In the genomic region with DNA sequence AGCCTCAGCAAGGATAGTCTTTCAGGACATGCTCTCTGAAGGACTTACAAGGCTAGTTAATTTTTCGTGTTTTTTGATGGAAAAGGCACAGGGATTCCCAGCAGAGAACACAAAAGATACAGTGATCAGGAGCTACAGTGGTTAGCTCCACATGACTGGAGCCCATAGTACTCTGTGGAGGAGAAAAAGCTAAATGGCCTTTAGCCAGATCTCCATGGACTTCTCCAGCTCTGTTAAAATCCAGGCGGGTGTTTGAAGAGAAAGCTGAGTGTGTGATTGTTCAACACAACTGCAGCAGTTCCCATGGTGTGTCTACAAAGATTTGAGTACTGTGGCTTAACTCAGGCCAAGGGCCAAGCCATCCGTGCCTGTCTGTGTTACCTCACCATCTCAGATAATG, we compare ENCODE assay signal across 14 mouse cellular contexts.
"Had no signal": no experiment of that assay in that cellular context is flagged by ENCODE, and none has a peak within 500 bp of the region (broad histone marks: within the 10 kb centered on the region; RNA-seq: fewer than 3 reads in every experiment).

No protein-coding gene starts in this region.

- H3K9ac ChIP-seq: liver, embryonic 15.5 days had no signal

- H3K4me3 ChIP-seq: layer of hippocampus, adult 2 months; limb, embryonic 10.5 days; liver, embryonic 15.5 days; midbrain, embryonic 10.5 days had no signal

- DNase-seq: kidney, postnatal 10 days; kidney, postnatal 4 days; lung, adult 2 months; lung, postnatal 4 days; midbrain, embryonic 14.5 days; right cerebral cortex, postnatal 14 days; thymus, postnatal 4 days had no signal

- H3K4me1 ChIP-seq: limb, embryonic 10.5 days; liver, embryonic 15.5 days; midbrain, embryonic 10.5 days had no signal

- ATAC-seq: lung, postnatal 0 days had no signal

- H3K36me3 ChIP-seq: limb, embryonic 10.5 days; liver, embryonic 15.5 days; midbrain, embryonic 10.5 days had no signal

- H3K27me3 ChIP-seq: liver, embryonic 15.5 days had no signal

- H3K4me2 ChIP-seq: liver, embryonic 11.5 days; liver, embryonic 15.5 days had no signal

- H3K9me3 ChIP-seq: limb, embryonic 10.5 days; liver, embryonic 15.5 days; midbrain, embryonic 10.5 days had no signal

- H3K27ac ChIP-seq: layer of hippocampus, adult 2 months; limb, embryonic 10.5 days; liver, embryonic 15.5 days; midbrain, embryonic 10.5 days; stomach, postnatal 0 days had no signal
